Mouse (Mus musculus) CH12.LX (cell line): ENCODE measurements around the gene Gm10912.

Source experiments
- CTCF ChIP-seq, 2 experiments: IDR thresholded peaks in 1 of 2; conservative IDR thresholded peaks in 1 of 2; 2 replicates each; pipeline ENCODE4 v1.5.1; 2011 to 2012; ENCODE audit warnings: low read depth in 2 of 2, low read length in 2 of 2, improper control_type of control experiment in 1 of 2, inconsistent platforms in 1 of 2, mild to moderate bottlenecking in 1 of 2, moderate library complexity in 1 of 2
- JUN ChIP-seq: IDR thresholded peaks from 2 replicates; pipeline ENCODE4 v1.6.1; 2011; ENCODE audit warnings: low read depth, mild to moderate bottlenecking, low read length, improper control_type of control experiment, moderate library complexity; ENCODE audit not compliant: insufficient read depth
- JUND ChIP-seq: conservative IDR thresholded peaks from 2 replicates; pipeline ENCODE4 v1.6.1; 2011; ENCODE audit warnings: low read depth, low read length, improper control_type of control experiment
- PAX5 ChIP-seq: IDR thresholded peaks from 2 replicates; pipeline ENCODE4 v1.6.1; 2012; ENCODE audit warnings: low read length, inconsistent platforms, mixed read lengths
- POLR2A ChIP-seq: IDR thresholded peaks from 2 replicates; pipeline ENCODE4 v1.6.1; 2011; ENCODE audit warnings: low read depth, mild to moderate bottlenecking, improper control_type of control experiment, low read length
- POLR2AphosphoS2 ChIP-seq: IDR thresholded peaks from 2 replicates; pipeline ENCODE4 v1.6.1; 2011; ENCODE audit warnings: low read depth, low read length, improper control_type of control experiment

- TF ChIP-seq POLR2AphosphoS2 (no peak), CTCF (conservative IDR thresholded peaks at IDR 0.05 in 1 of 2, IDR thresholded peaks at IDR 0.05 in 1 of 2; ENCODE audit: low read depth in 2 of 2, low read length in 2 of 2) (no peak), JUN (no peak), POLR2A (no peak), PAX5 (no peak), JUND (no peak)
These were observed 21.8 kb upstream of the Gm10912 start for GRCm38 (mm10) chr2:104043624-104044478.
